Mouse (Mus musculus) liver, embryonic 14.5 days (tissue): ENCODE measurements around the gene Ficd.

Experiments used
- CTCF ChIP-seq: IDR thresholded peaks from 2 replicates; pipeline ENCODE4 v1.5.1; 2016; ENCODE audit warnings: antibody characterized with exemption, low read depth, control low read depth
- EP300 ChIP-seq: IDR thresholded peaks from 2 replicates; pipeline ENCODE4 v1.6.1; 2016; ENCODE audit warnings: antibody characterized with exemption, low read depth

DNA sequence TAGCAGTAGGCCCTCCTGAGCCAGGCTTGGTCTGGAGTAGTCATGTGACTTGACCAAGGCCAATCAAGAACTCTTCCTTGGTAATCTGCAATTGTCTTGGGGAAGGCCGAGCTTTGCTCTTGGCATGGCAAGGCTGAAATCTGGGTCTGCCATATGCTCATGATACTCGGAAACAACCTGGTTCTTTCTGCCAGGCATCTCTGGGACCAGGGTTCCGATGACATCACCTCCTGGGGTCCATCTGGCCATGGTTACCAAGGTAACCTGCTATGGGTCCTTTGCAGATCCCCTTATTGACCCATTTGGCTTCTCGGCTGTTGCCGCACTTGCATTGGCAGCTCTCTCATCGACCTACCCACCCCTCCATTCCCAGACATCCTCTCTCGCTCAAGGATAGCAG, 7.6 kb upstream of the Ficd start:
- TF ChIP-seq EP300 = no peak
- no peak for TF ChIP-seq CTCF
